Mouse (Mus musculus): Measurements from ENCODE around the gene Irf3. TPM values are rescaled to one million over a fixed set of nuclear protein-coding genes. Genes with fewer than 3 reads are reported as not detected.

Irf3 gene
- polyA plus RNA-seq, 1 experiment from 2014 or later, result 55.7 TPM

DNA sequence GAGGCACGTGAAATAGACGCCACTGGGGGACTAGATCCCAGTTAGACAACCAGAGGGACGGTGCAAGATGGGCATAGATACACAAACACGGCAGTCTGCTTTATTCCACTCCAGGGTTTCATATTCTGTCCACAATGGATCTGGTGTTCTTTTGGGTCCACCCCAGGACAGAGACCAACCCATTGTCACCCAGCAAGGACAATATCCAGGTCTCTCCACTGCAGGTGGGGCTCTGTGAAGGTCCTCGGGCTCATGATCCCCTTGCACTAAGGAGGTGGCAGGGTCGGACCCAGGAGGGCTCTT is 22.4 kb upstream of the Irf3 start:
- H3K4me2 ChIP-seq (replicated peaks; ENCODE audit: low read depth), result no peak overlapping the region
- no peaks in the 10 kb centered on the region for H3K4me1 ChIP-seq (replicated peaks; ENCODE audit: control insufficient read depth, insufficient read depth)
- H3K4me3 ChIP-seq (ENCODE audit: low read depth, low read length), result no peak overlapping the region
- 0 out of 2 replicates have a peak overlapping the region, but pooled peaks have one; percentile 9 for H3K9ac ChIP-seq (ENCODE audit: low read length)
- H3K9me3 ChIP-seq (ENCODE audit: control insufficient read depth, low read length), result no peaks in the 10 kb centered on the region
- TF ChIP-seq EP300 (optimal IDR thresholded peaks at IDR 0.05) (no peak), CTCF (IDR thresholded peaks at IDR 0.05; ENCODE audit: low read depth) (no peak)
- 14% methylated on average over 6 of the region's 6 CpGs for WGBS
- H3K36me3 ChIP-seq (ENCODE audit: control insufficient read depth, insufficient read depth, low read length), result peaks cover 15% of the 10 kb centered on the region
- H3K27ac ChIP-seq (replicated peaks), result no peak overlapping the region; the same call in 1 of the 2 replicates
- H3K27me3 ChIP-seq (ENCODE audit: control insufficient read depth, insufficient read depth, low read length), result no peaks in the 10 kb centered on the region
- ATAC-seq (ENCODE audit: low FRiP score, low TSS enrichment), result no peak
- DNase-seq (ENCODE audit: low spot score), result no peak

DNA sequence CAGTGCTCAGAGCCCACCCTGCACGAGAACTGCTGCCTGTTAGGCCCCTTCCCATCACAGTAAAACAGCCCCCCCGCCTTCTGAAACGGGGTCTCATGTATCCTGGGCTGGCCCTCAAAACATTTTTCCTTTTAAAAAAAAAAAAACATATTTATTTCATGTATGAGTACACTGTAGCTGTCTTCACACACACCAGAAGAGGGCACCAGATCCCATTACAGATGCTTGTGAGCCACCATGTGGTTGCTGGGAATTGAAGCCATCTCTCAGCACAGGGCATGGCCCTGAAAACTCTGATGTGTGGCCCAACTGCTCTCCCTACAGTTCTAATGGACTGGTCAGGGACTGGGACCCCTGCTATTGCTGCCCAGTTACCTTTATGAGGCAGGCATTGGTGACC is 19.1 kb upstream of the Irf3 start:
- H3K4me3 ChIP-seq (ENCODE audit: low read depth, low read length), result no peak overlapping the region
- no peak overlapping the region for H3K4me2 ChIP-seq (replicated peaks; ENCODE audit: low read depth)
- TF ChIP-seq CTCF (IDR thresholded peaks at IDR 0.05; ENCODE audit: low read depth) (peak; percentile 32; the same call in 1 of the 2 replicates), EP300 (optimal IDR thresholded peaks at IDR 0.05) (no peak)
- H3K9ac ChIP-seq (ENCODE audit: low read length), result no peak overlapping the region
- WGBS, result 81% methylated on average over 3 of the region's 3 CpGs
- no peak overlapping the region for H3K27ac ChIP-seq (replicated peaks)
- no peak for DNase-seq (ENCODE audit: low spot score)
- no peaks in the 10 kb centered on the region for H3K27me3 ChIP-seq (ENCODE audit: control insufficient read depth, insufficient read depth, low read length)
- no peaks in the 10 kb centered on the region for H3K4me1 ChIP-seq (replicated peaks; ENCODE audit: control insufficient read depth, insufficient read depth)
- no peaks in the 10 kb centered on the region for H3K9me3 ChIP-seq (ENCODE audit: control insufficient read depth, low read length)
- peaks cover 30% of the 10 kb centered on the region for H3K36me3 ChIP-seq (ENCODE audit: control insufficient read depth, insufficient read depth, low read length)
- no peak for ATAC-seq (ENCODE audit: low FRiP score, low TSS enrichment)

DNA sequence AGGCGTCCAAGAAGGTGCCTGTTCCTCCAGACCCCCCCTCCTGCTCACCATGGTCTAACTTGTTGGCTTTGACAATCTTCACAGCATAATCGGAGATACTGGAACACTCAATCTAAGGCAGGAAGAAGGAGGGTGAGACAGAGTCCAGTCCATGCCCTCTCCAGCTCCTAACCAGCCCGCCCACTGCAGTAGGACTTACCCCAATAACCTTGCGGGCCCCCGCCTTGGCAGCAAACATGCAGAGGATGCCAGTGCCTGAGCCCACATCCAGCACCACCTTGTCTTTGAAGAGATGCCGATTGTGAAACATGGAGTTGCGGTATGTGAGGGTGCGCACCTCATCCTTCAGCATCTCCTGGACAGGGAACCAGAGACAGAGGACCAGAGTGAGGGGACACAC is 15.9 kb upstream of the Irf3 start:
- Histone ChIP-seq H3K4me1 (replicated peaks; ENCODE audit: control insufficient read depth, insufficient read depth) (no peaks in the 10 kb centered on the region), H3K4me2 (replicated peaks; ENCODE audit: low read depth) (no peak overlapping the region), H3K9ac (ENCODE audit: low read length) (no peak overlapping the region), H3K9me3 (ENCODE audit: control insufficient read depth, low read length) (no peaks in the 10 kb centered on the region), H3K4me3 (ENCODE audit: low read depth, low read length) (no peak overlapping the region), H3K36me3 (ENCODE audit: control insufficient read depth, insufficient read depth, low read length) (peaks cover 30% of the 10 kb centered on the region), H3K27me3 (ENCODE audit: control insufficient read depth, insufficient read depth, low read length) (no peaks in the 10 kb centered on the region), H3K27ac (replicated peaks) (no peak overlapping the region)
- 97% methylated on average over 8 of the region's 8 CpGs for WGBS
- DNase-seq (ENCODE audit: low spot score) (no peak), ATAC-seq (ENCODE audit: low FRiP score, low TSS enrichment) (no peak)
- TF ChIP-seq CTCF (IDR thresholded peaks at IDR 0.05; ENCODE audit: low read depth), result no peak
- no peak for TF ChIP-seq EP300 (optimal IDR thresholded peaks at IDR 0.05)

DNA sequence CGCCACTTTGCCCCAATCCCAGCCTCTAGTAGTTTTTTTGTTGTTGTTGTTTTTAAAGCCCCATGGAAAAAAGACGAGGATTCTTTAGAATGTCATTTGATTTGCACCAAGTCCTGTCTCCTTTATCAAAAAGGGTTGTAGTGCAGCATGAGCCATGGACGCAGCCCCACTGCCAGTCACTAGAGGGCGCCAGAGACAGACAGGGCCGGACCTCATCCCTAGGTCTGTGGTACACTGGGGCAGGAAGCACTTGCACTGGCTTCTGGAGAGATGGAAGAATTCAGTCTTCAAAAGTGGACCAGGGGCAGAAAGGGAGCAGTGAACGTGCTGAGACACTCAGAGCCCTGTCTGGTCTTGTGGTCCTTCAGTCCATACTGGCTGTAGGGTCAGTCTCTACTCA is 14.4 kb upstream of the Irf3 start:
- no peak overlapping the region for H3K4me2 ChIP-seq (replicated peaks; ENCODE audit: low read depth)
- TF ChIP-seq EP300 (optimal IDR thresholded peaks at IDR 0.05) (no peak), CTCF (IDR thresholded peaks at IDR 0.05; ENCODE audit: low read depth) (peak; percentile 98)
- ATAC-seq (ENCODE audit: low FRiP score, low TSS enrichment) (no peak), DNase-seq (ENCODE audit: low spot score) (peak; percentile 90)
- no peaks in the 10 kb centered on the region for H3K9me3 ChIP-seq (ENCODE audit: control insufficient read depth, low read length)
- H3K4me1 ChIP-seq (replicated peaks; ENCODE audit: control insufficient read depth, insufficient read depth), result no peaks in the 10 kb centered on the region
- no peaks in the 10 kb centered on the region for H3K27me3 ChIP-seq (ENCODE audit: control insufficient read depth, insufficient read depth, low read length)
- 31% methylated on average over 6 of the region's 6 CpGs for whole genome bisulfite sequencing
- H3K9ac ChIP-seq (ENCODE audit: low read length), result no peak overlapping the region
- no peak overlapping the region for H3K4me3 ChIP-seq (ENCODE audit: low read depth, low read length)
- peaks cover 20% of the 10 kb centered on the region for H3K36me3 ChIP-seq (ENCODE audit: control insufficient read depth, insufficient read depth, low read length)
- no peak overlapping the region for H3K27ac ChIP-seq (replicated peaks)

DNA sequence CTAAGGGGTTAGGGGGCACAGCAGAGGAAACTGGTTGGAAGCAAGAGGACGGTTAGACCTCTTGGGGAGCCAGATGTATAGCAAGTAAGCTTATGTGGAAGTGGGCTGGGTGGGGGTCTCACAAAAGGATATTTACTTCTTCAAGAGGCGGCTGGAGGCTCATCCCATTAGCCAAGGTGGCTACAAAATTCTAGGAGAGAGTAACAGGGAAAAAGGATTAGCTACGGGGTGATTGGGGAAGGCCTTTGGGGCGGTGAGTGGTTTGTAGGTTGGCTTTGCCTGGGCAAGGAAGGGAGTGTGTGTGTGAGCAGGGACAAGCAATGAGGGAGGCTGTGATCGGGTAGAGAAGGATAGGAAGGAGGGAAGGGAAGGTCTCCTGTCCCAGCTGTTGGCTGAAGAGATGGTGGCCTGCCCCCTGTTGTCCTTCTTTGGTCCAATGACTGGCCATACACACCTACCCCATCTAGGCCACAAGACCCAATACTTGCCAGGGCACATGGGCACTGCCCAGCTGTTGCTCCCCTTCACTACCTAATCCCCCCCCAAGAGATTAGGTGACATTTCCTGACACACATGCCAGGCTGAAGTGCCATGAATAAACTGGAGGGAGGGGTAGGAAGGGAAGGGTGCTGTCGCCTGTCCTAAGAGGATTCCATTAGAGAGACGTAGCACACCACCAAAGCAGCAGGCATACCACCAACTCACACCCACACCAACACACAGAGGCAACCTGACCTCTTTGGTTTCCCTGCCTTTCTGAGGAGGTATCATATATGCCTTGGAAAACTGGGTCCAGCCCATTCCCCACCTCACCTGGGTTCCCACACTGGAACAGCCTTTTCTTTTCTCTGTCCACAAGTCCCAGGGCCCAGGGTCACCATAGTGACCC is 13.3 kb upstream of the Irf3 start:
- H3K36me3 ChIP-seq (ENCODE audit: control insufficient read depth, insufficient read depth, low read length), result peaks cover 16% of the 10 kb centered on the region
- no peaks in the 10 kb centered on the region for H3K27me3 ChIP-seq (ENCODE audit: control insufficient read depth, insufficient read depth, low read length)
- WGBS, result 64% methylated on average over 7 of the region's 7 CpGs
- no peaks in the 10 kb centered on the region for H3K9me3 ChIP-seq (ENCODE audit: control insufficient read depth, low read length)
- DNase-seq (ENCODE audit: low spot score) (no peak), ATAC-seq (ENCODE audit: low FRiP score, low TSS enrichment) (no peak)
- peak overlapping the region; percentile 24 for H3K27ac ChIP-seq (replicated peaks)
- H3K4me2 ChIP-seq (replicated peaks; ENCODE audit: low read depth), result no peak overlapping the region
- no peak overlapping the region for H3K9ac ChIP-seq (ENCODE audit: low read length)
- H3K4me3 ChIP-seq (ENCODE audit: low read depth, low read length), result no peak overlapping the region
- TF ChIP-seq CTCF (IDR thresholded peaks at IDR 0.05; ENCODE audit: low read depth) (peak; percentile 13; the same call in 1 of the 2 replicates), EP300 (optimal IDR thresholded peaks at IDR 0.05) (no peak)
- H3K4me1 ChIP-seq (replicated peaks; ENCODE audit: control insufficient read depth, insufficient read depth), result no peaks in the 10 kb centered on the region

DNA sequence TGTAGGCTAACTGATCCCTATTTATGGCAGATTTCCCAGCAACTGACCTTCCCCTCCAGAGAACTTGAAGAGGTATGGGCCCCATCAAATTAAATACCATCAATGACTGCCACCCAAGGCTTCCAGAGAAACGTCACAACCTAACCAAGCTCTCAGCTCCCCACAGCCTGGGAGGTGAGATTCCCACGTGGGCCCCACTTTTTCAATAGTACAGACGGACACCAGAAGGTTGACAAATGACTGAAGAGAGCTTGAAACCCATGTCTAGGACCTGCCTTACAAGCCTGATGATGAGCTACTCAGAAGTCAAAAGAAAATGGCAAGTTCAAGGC is 12.6 kb upstream of the Irf3 start:
- Histone ChIP-seq H3K27me3 (ENCODE audit: control insufficient read depth, insufficient read depth, low read length) (no peaks in the 10 kb centered on the region), H3K4me2 (replicated peaks; ENCODE audit: low read depth) (0 out of 2 replicates have a peak overlapping the region, but pooled peaks have one; percentile 3), H3K9me3 (ENCODE audit: control insufficient read depth, low read length) (no peaks in the 10 kb centered on the region), H3K27ac (replicated peaks) (peak overlapping the region; percentile 24; the same call in 1 of the 2 replicates), H3K9ac (ENCODE audit: low read length) (no peak overlapping the region), H3K4me1 (replicated peaks; ENCODE audit: control insufficient read depth, insufficient read depth) (no peaks in the 10 kb centered on the region), H3K4me3 (ENCODE audit: low read depth, low read length) (no peak overlapping the region), H3K36me3 (ENCODE audit: control insufficient read depth, insufficient read depth, low read length) (peaks cover 15% of the 10 kb centered on the region)
- TF ChIP-seq CTCF (IDR thresholded peaks at IDR 0.05; ENCODE audit: low read depth) (no peak), EP300 (optimal IDR thresholded peaks at IDR 0.05) (no peak)
- ATAC-seq (ENCODE audit: low FRiP score, low TSS enrichment) (no peak), DNase-seq (ENCODE audit: low spot score) (no peak)
- 22% methylated on average over 3 of the region's 3 CpGs for whole genome bisulfite sequencing

All from stomach, postnatal 0 days (tissue).